Mouse (Mus musculus): Measurements from ENCODE around the gene Slc41a3.

Gene Slc41a3

DNA sequence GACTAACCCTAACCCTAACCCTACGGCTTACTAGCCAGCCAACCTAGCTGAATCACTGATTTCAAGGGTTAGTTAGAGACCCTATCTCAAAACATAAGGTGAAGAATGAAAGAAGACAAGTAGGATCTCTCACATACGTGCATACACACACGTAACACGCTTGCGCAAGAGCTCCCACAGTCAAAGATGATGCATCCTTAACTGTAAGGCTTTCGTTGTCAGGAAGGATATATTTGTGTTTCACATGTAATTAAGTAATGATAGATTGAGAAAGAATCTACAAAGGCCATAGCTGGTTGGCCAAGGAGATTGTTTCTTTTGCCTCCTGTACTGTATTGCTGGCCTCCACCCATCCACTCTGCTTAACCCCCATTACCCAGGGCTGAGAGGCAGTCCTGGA, 83.5 kb downstream of the Slc41a3 start:
- no peak for DNase-seq

GRCm38 (mm10) chr6:90688742-90689141, 84.2 kb downstream of the Slc41a3 start:
- DNase-seq, result no peak

GRCm38 (mm10) chr6:90689500-90689899, 85.0 kb downstream of the Slc41a3 start:
- DNase-seq, result no peak

DNA sequence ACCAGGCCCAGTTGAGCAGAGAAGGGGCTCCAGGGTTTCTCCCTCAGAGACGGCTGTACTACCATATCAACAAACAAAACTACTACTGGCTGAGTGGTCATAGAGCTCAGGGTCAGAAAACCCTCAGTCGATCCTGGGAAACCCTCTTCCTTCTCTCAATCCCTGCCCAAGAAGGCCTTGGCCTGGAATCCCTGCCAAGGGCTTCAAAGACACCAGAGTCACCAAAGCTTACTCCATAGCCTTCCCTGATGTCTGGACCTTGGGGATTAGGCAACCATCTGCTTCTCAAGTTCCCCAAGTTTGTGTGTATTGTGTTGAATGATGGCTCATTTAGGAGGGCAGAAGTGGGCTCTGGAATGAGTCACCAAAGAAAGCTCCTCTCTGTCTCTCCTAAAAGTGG, 87.4 kb downstream of the Slc41a3 start:
- DNase-seq, result no peak

GRCm38 (mm10) chr6:90692404-90692803, 87.9 kb downstream of the Slc41a3 start:
- DNase-seq, result no peak

DNA sequence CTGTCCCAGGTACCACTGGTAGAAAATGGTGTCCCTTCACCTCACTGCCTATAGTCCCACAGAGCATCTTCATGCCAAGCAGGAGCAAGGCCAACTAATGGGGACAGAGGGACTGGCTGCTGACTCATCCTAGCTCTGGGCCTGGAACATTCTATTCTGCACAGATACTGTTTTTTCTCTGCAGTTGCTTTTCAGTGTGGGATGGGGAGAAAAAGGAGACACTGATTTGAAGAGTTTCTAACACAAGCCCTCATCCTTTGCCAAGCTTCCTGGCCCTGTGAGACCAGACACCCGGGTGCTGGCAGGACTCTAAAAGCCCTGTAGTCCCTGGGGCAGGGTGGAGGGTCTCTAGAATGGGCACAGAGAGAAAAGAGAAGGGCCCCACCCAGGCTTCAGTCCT, 91.2 kb downstream of the Slc41a3 start:
- DNase-seq, result no peak

All from thymus, postnatal 4 days (tissue).